Mouse (Mus musculus) T-helper 2 cell (primary cell): Measurements from ENCODE around the gene Atp5d.

Experiments used
- in situ Hi-C: fragments of 300-600 bp; cut with MboI, MseI; formaldehyde crosslinking; loops from one replicate; pipeline ENCODE4 v1.15.1; 2025; ENCODE audit warnings: high pct_unique_total_duplicates

The Atp5d gene

DNA sequence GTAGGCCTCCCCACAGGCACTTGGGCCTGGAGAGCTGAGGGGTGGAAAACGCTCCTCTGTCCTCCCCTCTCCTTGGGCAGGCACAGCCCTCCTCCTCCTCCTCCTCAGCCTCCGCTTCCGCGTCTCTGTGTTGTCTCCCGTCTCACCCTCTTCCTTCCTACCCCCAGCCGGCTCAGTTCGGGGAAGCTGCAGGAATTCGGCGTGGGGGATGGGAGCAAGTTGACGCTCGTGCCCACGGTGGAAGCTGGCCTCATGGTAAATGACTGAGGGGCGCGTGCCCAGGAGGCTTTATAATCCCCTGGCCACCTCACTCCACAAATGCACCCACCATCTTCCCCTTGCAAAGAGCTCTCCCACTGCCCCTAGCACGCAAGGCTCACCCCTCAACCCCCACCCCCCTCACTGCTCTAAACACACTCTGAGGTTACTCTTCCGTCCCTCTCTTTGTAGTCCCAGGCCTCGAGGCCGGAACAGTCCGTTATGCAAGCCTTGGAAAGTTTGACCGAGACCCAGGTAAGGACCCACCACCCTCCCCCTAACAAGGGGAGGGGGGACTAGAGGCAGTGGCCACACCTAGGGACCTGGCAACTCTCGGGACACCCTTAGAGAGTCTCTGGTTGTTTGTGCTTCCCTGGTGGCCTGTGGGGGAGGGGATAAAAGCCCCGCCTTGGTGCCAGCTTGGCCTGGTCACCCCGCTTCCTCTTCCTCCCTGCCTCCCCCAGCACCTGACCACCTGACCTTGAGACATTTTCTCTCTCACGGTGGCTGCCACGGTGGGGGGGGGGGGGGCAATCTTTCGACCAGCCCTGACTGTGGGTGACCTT lies 13.0 kb downstream of the Atp5d start:
- in situ Hi-C loops, result no loop called here

DNA sequence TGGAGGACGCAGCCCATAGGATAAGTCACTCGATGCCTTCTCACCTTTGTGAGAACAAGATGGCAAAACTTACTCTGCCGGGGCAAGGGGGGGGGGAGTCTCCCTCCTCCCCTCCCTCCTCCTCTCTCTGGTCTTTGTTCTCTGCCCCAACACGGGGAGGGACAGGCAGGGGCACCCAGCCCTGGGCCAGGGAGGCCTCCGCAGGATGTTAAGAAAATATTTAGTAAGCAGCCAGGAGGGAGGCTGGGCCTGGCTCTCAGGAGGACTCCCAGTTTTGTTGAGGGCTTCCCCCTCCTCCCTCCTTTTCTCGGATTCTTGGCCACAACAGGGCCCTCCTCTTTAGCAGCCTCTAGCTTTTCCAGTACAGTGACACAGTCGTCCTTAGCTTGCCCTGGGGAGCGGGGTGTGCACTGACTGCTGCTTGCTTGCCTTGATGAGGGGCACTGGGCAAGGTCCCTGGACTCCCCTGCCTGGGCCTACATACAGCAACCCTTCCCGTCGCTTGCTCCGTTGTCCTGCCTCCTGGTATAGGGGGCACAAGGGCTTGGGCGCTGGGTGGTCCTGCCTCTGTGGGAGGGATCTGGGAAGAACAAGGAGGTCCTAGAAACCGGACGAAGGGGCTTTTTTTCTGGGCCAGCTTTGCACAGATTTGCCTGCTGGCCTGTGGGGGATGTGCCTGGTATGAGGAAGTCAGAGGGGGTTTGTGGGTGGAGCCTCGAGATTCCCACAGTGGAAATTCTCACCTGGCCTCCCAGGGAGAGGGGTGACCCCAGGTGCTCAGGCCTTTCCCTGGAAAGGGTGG lies 13.8 kb downstream of the Atp5d start:
- in situ Hi-C loops, result no loop called here

DNA sequence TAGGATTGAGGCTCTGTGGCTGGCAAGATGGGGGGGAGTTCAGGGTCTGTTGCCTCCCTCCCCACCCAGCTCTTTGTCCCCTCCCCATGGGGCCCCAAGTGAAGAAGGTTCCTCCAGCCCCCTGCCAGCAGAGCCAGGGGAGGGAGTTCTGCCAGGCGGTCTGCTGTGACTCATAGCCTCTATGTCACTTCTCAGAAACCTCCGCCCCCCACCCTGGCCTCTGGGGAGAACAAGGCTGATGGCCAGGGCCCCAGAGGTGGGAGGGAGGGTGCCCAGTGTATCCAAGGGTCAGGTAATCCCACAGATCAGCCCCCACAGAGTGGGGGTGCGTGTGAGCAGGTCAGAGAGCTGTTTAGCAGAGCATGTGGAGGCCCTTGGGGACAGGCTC lies 14.4 kb downstream of the Atp5d start:
- in situ Hi-C loops, result no loop called here

DNA sequence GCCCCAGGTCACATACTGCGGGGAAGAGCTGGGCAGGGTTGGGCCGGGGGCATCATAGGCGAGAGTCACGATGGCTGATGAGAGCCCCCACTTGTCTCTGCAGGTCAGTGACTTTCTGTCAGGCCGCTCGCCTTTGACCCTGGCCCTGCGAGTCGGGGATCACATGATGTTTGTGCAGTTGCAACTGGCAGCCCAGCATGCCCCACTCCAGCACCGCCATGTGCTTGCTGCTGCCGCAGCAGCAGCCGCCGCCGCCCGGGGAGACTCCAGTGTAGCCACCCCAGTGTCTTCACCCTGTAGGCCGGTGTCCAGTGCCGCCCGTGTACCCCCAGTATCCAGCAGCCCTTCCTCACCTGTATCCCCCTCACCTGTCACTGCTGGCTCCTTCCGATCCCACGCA lies 15.3 kb downstream of the Atp5d start:
- in situ Hi-C loops, result no loop called here

DNA sequence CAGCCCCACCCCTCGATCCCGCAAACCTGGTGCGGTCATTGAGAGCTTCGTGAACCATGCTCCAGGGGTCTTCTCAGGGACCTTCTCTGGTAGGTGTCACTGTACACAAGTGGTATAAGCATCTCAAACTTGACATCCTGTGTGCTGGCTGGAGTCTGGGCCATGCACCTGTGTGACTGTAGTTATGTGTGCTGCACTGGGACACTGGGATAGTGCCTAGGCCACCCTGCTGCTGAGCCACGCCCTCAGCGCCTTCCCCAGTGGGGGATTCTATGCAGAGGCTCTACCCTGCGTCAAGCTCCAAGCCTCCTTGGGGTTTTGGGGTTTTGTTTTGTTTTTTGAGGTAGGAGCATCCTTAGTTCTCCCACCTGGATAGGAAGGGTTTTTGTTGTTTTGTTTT lies 16.0 kb downstream of the Atp5d start:
- in situ Hi-C loops, result no loop called here

DNA sequence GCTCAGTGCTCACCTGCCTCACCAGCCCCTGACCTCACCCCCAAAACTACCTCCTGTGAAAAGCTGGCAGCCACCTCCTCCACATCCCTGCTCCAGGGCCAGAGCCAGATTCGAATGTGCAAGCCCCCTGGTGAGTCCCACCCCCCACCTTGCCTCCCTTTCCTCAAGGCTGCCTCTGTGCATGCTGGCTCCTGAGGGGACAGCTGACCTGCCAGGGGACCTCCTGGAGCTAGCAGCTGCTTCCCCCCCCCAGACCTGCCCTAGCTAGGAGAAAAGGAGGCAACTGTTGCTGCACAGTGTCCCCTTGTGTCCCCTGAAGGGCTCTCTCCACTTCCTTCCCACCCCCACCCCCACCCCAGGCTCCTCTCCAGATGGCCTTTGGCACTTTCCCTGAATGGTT lies 16.8 kb downstream of the Atp5d start:
- in situ Hi-C loops, result no loop called here

DNA sequence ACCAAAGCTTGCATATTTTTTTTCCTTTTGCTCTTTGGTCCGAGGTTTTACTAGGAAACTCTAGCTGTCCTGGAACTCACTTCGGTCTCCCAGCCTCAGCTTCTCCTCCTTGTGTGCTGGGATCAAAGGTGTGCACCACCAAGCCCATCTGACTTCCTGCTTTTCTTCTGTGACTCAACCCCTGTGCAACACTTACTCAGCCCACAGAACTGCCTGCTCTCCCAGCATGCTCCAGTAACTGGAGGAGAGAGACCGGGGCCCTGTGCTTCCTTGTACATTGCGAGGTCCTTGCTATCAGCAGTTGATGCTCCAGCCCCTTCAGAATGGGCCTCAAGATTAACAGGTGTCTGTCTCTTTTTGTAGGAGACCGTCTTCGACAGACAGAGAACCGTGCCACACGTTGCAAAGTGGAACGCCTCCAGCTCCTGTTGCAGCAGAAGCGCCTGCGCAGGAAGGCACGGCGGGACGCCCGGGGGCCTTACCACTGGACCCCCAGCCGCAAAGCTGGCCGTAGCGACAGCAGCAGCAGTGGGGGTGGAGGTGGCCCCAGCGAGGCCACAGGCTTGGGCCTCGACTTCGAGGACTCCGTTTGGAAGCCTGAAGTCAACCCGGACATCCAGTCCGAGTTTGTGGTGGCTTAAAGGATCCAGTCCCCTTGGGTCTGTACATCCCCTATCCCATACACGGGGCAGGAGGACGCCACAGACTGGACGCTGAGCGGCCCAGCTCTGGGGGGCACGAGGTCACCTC lies 17.7 kb downstream of the Atp5d start:
- in situ Hi-C loops, result no loop called here

DNA sequence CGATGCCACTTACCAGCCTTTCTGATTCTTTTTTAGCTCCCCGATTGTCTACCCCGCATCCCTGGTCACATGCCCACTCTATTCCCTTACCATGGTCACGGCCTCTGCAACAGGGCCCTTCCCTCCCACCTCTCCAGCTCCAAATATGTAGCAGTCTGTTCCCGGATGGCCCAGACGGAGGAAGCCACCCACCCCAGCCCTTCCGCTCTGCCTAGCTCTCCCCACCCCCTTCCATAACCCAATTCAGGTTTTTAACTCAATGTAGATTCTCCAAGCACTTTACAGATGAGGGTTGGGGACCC lies 18.3 kb downstream of the Atp5d start:
- in situ Hi-C loops, result no loop called here

DNA sequence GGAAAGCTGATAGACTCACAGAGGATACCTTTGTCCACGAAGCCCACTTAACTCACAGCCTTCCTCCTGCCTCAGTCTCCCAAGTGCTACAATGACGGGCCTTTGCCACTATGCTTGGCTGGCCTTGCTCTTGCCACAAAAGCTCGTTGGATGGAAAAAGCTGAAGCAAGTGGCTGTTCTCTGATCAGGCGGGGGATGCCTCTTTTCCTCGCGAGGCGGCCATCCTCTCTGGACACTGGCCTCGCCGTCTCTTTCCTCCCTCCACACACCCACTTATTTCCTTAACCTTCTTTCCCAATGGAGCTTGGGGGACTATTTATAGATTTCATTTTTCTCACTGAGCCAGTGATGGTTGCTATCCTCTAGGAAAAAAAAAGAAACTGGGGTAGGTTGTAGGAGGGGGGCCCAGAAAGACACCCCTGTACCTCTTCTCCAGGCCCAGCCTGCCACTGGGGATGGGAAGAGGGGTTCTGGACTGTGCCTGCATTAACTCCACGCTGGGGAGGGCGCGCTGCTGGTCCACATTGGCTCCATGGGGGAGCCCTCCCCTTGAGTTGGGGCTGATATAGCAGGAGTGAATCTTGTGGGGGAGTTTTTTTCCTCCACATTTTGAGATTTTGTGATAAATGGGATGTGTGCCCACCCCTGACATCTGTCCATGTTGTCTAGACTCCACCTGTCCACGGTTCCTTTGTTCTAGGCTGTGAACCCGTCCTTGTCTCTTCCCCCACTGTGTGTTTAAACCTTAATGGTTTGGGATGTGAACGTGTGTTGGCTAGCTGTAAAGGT lies 18.9 kb downstream of the Atp5d start:
- in situ Hi-C loops, result no loop called here

DNA sequence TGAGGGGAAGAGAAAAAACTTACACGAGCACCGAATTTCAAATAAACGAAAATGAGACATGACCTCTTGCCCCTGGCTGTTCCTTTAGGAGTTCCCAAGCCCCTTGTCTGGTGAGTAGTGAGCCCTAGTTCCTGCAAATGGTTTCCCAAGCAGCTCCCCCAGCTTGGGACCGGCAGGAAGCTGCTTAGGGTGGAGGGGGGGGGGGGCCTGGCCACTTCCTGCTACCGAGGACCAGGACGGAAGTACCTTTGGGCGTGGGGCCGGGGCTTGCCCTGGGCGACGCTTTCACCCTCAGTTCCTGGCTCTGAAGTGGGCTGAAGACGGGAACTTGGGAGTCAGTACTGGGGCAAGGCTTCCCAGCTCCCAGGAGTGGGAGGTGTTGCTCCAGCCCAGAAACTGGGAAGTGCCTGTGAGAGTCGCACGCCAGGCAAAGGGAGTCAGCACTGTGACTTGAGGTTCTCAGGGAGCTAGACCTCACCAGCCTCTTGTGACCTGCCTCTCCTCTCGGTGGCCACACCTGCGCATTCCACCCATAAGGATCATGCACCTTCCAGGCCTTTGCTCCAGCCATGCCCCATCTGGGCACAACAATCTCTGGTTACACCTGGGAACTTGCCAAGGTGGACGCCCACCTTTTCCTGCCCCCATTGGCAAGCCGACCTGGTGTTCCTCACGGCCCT lies 20.0 kb downstream of the Atp5d start:
- in situ Hi-C loops, result no loop called here

DNA sequence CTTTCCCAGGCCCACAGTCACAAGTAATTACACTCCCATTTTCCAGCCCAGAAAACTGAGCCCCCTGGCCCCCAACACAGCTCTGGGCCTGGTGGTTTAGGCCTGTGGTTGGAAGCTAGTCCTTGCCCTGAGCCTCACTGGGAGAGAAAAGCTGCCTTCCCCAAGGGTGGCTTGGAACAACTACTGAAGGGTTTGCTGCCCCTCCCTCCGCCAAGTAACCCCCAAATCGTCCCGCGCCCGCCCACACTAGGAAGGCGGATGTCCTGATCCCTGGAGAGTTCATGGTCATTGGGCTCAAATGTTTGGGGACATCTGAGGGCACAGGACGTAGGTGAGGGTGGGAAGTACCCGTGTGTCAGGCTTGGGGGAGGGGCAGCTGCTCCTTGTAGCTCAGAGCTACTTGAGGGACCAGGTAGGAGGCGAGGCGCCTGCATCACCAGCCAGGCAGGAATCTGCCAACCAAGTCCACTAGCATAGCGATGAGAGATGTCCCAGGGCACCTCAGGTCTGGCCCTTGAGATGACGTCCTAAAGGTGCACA lies 20.7 kb downstream of the Atp5d start:
- in situ Hi-C loops, result no loop called here

DNA sequence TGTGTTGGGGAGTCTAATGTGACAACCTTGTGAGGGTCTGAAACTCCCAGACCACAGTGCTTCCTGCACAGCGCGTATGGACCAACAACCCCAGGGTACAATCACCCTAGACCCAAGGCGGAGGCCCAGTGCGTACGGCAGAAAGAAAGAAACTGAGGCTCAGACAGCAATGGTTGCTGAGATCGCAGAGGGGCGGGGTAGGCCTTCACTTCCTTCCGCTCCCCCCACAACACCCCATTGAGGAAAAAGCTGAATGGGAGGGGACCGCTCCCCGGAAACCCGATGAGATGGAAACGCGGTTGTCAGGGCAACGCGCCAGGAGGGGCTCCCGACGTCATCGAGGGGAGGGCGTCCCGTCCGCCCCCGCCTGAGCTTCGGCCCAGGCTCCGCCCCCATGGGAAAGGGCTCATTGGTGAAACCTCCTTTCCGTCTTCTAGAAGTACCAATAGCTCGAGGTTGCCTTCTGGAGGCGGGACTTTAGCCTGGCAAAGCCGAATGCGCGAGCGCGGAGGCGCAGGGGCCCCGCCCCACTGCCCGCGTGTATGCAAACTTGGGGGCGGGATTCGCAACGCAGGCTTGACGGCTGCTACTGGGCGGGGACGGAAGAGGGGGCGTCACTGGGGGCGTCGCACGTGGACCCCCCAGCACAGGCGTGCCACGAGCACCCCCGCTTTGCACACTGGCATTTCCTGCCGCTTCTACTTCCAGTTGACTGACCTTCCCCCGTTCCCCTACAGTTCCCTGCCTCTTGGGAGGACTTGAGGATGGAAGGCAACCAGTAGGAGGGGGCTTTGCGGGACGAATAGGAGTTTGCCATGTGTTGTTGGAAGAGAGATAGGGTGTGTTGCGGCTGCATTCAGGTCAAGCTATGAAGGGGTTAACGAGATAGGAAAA lies 21.4 kb downstream of the Atp5d start:
- in situ Hi-C loops, result no loop called here

DNA sequence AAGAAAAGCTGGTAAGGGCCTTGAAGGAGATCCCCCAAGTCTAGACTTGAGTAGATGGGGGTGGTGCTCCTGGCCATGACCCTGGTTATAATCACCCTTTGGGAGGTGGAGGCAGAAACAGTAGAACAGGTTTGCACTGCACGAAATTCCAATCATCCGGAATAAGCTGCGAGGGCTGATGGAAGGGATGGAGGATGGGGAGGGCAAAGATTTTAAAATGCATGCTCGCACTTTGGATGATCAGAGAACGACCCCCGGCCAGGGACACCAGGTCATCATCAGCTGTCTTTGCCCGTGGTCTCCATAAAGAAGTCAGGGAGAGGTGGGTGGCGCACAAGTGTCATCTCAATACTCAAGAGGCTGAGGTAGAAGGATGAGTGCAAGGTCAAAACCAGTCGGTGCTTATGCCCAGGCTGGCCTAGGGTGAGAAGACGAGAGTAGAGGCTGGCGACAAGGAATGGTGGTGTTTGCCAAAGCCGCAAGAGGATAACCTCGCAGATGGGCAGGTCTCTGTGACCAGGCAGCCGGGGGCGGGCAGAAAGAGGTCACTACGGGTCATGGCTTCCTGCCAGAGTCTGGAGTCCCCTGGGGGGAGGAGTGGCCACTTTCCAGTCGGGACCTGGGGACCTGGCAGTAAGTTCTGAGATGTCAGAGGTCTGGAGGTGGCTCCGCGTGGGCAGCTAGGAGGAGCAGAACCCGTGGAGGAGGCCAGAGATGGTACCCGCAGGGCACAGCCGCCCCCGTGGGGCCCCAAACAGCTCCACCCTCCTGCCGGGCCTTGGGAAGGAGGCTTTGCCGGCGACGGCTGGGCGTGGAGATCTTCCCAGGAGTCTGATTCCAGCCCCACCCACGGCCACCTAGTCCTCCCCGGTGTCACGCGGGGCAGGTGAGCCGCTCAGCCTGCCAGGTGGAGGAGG lies 22.3 kb downstream of the Atp5d start:
- in situ Hi-C loops, result no loop called here

DNA sequence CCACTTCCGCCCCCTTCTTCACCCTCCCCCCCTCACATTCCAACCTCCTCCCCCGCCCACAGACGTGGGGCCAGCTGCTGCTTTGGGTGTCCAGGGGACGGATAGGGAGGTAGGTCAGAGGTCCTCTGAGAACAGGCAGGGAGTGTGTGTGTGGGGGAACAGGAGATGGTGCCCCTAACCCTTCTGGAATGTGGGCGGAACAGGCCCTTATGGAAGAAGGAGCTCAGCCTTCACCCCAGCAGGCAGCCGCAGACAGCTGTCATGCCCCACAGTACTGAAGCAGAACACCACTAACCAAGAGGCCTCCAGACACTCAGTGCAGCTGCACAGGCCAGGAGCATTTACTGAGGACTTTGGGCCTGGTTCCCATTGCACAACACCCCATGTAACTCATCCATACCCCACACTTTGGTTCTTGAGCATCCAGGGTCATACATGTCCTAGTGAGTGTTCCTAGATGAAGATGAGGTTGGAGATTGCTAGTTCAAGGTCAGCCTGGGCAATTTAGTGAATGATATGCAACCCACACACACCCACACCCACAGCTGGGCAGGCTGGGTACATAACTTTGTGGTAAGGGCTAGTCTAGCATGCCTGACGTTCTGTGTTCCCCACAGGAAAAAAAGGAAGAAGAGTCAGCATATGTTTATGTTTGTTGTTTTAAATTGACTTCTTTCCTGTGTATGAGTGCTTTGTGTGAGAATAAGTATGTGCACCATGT lies 23.2 kb downstream of the Atp5d start:
- in situ Hi-C loops, result no loop called here

DNA sequence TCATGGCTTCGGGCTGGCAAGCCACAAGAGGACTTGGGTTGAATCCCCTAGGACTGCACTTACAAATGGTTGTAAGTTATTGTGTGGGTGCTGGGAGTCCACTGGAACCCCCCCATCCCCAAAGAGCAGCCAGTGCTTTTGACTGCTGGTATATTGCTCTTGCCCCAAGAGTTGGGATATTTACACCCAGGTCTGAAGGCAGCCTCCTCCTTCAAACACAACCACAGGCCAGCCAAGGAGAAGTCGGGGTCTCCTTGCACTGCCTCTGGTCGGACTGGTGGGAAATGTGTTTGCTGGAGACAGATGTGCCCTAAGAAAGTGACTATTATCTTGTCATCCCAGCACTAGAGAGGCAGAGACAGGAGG lies 23.8 kb downstream of the Atp5d start:
- in situ Hi-C loops, result no loop called here

DNA sequence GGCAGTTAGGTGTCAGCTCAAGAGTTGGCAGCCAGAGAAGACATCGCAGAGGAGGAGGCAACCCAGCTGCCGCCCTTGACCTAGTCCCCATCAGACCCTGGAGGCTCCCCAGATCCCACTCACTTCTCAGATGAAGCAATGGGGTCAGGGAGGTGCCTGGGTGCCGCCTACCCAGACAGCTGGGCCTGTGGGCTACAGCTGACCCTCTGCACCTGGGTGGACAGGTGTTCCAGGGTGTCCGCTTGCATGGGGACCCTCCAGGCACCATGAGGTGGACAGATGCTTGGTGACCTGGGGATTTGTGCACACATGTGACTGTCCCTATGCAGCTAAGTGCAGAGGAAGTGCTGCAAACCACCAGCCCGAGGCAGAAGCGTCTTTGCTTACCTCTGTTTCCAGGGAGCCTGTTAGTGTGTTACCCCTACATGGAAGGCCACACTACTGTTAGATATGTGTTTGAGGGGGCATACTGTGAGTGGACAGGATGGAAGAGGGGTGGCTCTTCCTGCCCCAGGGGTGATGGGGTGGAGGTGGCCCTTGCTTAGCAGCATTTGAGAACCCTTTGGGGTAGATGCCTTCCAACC lies 24.4 kb downstream of the Atp5d start:
- in situ Hi-C loops, result no loop called here

DNA sequence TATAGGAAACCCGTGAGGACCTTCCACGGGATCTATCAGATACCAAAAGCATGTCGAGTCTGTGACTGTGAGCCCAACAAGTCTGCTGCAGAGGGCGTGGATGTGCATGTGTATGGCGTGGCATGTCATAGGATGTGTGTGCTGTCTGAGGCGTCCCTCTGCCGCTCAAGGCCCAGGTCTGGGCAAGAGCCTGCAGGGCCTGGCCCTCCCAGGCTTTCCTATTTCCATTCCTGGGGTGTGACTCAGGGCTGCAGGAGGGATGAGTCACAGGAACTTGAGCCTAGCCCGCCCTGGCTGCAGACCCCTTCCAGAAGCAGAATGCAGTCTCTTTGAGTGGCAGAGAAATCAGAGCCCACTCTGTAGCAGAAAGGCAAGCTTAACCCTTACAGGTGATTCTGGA lies 25.3 kb downstream of the Atp5d start:
- in situ Hi-C loops, result no loop called here
